Mouse (Mus musculus) cortical plate, adult 2 months (tissue): ENCODE results near the gene Gm36864. TPM values are rescaled to one million over a fixed set of nuclear protein-coding genes. Genes with fewer than 3 reads are reported as not detected.

Experiments
- H3K27ac ChIP-seq: fragments of 200-500 bp; 2 replicates; pipeline ENCODE4 v1.5.1; 2012; ENCODE audit warnings: low read length, control low read depth, inconsistent platforms; ENCODE audit not compliant: insufficient read depth
- H3K4me1 ChIP-seq: fragments of 200-500 bp; 2 replicates; pipeline ENCODE4 v1.6.1; 2011; ENCODE audit warnings: low read length; ENCODE audit not compliant: control insufficient read depth, insufficient read depth
- H3K4me3 ChIP-seq: fragments of 200-500 bp; 2 replicates; pipeline ENCODE4 v1.5.1; 2011; ENCODE audit warnings: mild to moderate bottlenecking, low read length, control low read depth; ENCODE audit not compliant: insufficient read depth
- CTCF ChIP-seq: fragments of 200-500 bp; IDR thresholded peaks from 2 replicates; pipeline ENCODE4 v1.5.1; 2011; ENCODE audit warnings: mild to moderate bottlenecking, control low read depth, low read length; ENCODE audit not compliant: insufficient read depth; ENCODE audit errors: extremely low read depth
- POLR2A ChIP-seq: fragments of 200-500 bp; IDR thresholded peaks from 2 replicates; pipeline ENCODE4 v1.6.1; 2011; ENCODE audit warnings: mild to moderate bottlenecking, low read length, control low read depth; ENCODE audit not compliant: insufficient read depth; ENCODE audit errors: extremely low read depth
- polyA plus RNA-seq: library from polyadenylated mRNA; depleted of rRNA; stranded (reverse); fragments of >200 nt; gene quantifications from 2 replicates; pipeline ENCODE4 v1.2.3, GENCODE M21; 2012

Gm36864 gene
- polyA plus RNA-seq, 1 experiment, result not detected

DNA sequence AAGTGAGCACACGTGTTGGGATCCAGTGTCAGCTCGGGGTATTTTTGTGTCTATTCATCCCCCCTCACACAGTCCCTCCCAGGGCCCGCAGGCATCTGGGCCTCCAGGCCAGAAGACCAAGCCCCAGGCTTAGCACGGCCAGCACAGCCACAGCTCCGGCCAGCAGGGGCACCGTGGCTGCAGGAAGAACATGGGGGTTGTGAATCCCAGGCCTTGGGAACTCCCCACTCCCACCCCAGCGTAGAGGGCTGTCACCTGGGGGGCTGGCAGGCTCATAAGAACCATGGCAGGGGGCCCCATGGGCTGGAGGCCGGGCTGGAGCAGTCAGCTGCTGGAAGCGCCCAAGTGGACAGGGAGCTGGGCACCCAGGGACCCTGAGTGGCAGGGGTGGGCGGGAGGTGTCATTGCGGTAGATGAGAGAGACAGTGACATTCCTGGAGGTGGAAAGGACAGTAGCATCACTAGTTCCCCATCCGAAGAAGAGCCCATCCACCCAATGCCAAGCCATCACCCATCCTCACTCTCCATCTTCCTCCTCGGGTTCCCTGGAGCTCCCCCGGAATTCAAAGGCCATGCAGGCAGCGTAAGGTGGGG, 17.1 kb downstream of the Gm36864 start:
- Histone ChIP-seq H3K4me1 (no peaks in the 10 kb centered on the region), H3K4me3 (no peak overlapping the region), H3K27ac (no peak overlapping the region)
- TF ChIP-seq CTCF, result no peak

DNA sequence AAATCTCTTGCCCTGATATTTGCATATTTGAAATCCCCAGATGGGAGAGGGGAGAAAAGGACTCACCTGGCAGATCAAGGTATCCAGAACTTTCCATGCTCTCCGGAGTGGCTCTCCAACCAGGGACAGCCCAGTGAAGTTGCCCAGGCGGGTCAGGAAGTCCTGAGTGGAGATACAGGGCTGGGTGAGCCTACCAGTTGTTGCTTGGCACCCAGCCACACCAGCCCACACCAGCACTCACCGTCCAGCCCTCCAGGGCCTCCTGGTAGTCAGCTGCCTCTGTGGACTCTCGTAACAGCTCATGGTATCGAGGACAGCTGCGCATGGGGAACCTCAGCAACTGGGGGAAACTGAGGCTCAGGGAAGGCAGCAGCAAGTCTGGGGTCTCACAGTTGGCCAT, 19.0 kb downstream of the Gm36864 start:
- Histone ChIP-seq H3K27ac (no peak overlapping the region), H3K4me1 (no peaks in the 10 kb centered on the region), H3K4me3 (no peak overlapping the region)
- no peak for TF ChIP-seq CTCF
- no peak for TF ChIP-seq POLR2A

DNA sequence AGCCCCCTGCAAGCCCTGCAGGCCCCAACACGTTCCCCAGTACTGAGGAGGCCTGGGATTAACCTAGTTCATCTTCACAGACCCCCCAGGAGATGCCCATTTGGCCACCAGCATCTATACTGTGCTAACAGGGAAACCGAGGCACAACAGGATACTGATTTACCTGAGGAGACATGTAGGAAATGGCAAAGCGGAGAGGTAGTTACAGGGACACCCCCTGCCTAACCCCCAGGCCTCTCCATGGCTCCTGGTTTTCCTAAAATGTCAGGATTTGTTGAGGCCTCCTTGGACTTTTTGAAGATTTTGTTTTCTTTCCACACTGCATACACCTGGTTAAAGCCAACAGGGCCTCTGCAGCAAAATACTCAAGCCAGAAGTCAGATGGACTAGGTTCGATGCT, 21.3 kb downstream of the Gm36864 start, which contains the start of gene Acp4:
Gene Acp4, minus strand, starts transcription at position 101 of the 400 bp plus-strand sequence.
- H3K4me3 ChIP-seq, result no peak within 1 kb of the TSS
- no peaks in the 10 kb centered on the region for H3K4me1 ChIP-seq
- TF ChIP-seq CTCF (no peak), POLR2A (no peak)
- H3K27ac ChIP-seq, result no peak within 1 kb of the TSS

DNA sequence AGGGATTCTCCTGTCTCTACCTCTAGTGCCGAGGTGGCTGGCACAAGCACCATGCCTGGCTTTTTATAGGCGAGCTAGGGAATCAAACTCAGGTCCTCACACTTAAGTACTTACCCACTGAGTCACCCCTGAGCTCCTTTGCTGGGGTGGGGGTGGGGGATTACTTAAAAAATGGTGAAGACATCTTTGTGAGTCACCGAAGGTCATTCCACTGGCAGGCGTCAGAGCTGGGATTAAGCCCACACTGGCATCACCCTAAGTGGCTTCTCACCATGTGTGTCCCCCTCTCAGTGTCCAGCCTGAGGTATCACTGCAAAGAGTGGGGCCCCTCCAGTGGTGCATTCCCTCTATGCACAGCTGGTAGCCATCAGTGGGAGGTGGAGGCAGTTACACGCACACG, 24.4 kb downstream of the Gm36864 start:
- Histone ChIP-seq H3K4me1 (no peaks in the 10 kb centered on the region), H3K27ac (no peak overlapping the region), H3K4me3 (no peak overlapping the region)
- TF ChIP-seq CTCF (no peak), POLR2A (no peak)

DNA sequence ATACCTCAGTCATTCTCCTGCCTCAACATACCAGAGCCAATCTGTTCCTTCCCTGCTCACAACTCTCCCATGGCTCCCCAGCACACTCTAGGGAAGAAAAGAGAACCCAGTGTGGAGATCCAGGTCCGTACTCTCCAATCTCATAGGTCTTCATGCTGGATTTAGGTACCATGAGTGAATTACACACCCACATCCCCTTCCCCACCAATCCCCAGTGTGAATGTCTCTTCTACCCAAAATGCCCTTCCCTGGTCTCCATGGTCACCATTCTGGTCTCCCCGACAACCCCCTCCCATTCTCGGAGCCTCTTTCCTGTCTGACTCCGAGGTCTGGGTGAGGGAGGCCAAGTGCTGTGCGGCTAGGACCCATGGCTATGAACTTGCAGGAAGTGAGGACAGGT, 25.2 kb downstream of the Gm36864 start, which contains the start of gene Gm15517:
Gene Gm15517, plus strand, starts transcription at position 301 of the 400 bp plus-strand sequence.
- Histone ChIP-seq H3K27ac (no peak within 1 kb of the TSS), H3K4me3 (no peak within 1 kb of the TSS), H3K4me1 (no peaks in the 10 kb centered on the region)
- no peak for TF ChIP-seq CTCF
- no peak for TF ChIP-seq POLR2A

DNA sequence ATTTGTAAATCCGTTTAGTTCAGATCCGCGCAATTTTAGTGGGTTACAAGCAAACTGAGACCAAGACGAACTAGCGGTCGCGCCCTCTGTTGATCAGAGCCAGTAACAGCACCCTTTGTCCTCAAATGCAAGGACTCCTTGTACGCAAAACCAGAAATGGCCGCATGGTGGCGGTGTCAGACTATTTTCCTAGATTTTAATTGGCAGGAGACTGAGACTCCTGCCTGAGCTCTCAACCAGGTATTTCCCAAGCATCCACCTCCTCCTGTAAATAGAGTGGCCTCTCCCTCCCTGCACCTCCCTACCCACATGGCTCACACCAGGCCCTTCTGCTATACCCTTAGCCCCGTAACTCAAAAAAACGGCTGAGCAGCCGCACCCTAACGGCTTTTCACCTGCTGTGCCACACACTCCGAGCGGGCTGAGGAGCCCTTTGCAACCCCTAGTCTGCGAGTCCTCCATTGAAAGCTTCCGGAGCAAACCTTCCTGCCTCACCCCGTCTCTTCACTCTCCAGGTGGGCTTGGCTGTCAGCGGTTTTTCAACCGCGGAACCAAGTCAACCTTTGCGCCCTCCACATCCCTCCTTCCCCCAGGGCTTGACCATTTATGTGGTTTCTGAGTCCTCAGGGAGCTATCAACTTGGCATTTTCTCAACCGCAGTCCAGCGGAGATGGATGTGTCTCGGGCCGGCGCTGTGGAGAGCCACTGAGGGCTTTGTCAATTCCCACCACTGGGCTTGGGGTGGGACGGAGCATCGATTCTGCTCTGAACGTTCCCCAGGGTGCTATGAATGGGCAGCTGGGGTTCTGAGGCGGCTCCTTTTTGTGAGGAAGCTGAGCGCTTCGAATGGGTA, 27.0 kb downstream of the Gm36864 start:
- H3K4me1 ChIP-seq, result no peaks in the 10 kb centered on the region
- no peak overlapping the region for H3K27ac ChIP-seq
- H3K4me3 ChIP-seq, result peak overlapping the region; percentile 20
- peak; percentile 97 for TF ChIP-seq CTCF
- no peak for TF ChIP-seq POLR2A

DNA sequence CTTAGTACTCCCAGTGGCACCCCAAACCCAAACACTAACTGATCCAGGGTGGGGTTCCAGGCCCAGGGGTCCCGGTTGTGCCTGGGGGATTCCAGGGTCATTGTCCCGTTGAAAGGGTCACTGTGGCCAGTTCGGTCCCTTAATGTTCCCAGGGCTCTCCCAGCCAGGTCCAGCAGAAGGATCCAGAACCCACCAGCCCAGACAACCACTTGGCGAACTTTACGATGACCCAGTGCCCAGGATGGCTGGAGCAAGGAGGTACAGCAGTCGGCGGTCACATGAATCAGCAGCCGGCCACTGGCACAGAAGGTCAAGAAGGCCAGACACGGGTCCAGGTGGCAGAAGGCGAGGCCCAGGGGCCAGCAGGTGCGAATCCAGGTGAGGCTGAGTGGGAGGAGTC, 32.1 kb downstream of the Gm36864 start:
- TF ChIP-seq POLR2A, result no peak
- no peak for TF ChIP-seq CTCF
- Histone ChIP-seq H3K4me3 (no peak overlapping the region), H3K4me1 (no peaks in the 10 kb centered on the region), H3K27ac (no peak overlapping the region)

DNA sequence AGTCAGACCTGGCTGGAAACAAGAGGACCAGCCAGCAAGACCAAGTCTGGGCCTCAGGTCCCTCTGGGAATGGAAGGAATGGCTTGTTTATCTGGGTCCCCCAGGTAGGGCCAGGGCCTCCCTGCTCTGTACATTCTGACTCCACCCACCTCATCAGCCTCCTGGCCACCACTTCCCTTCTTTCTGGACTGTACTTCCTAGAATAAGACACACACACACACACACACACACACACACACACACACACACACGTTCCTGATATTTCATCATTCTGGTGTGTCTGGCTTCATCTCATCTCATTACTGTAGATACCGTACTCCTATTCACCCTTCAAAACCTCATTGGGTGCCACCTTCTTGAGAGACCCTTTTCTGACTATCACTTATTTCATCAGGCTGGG, 33.4 kb downstream of the Gm36864 start:
- H3K27ac ChIP-seq, result no peak overlapping the region
- H3K4me3 ChIP-seq, result no peak overlapping the region
- no peaks in the 10 kb centered on the region for H3K4me1 ChIP-seq
- TF ChIP-seq CTCF (no peak), POLR2A (no peak)

DNA sequence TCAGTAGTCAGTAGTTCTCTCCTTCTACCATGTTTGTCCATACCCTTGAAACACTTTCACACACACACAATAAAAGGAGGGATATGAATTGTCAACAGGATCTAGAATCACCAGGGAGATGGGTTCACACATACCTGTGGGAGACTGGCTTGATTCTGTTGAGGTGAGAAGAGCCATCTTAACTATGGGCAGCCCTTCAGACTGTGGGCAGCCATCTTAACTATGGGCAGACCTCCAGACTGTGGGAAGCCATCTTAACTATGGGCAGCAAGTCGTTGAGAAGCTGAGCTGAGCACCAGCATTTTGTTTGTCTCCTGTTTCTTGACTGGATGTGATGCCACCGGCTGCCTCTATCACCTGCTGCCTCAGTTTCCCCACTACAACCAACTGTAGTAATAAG, 35.3 kb downstream of the Gm36864 start:
- H3K4me1 ChIP-seq, result no peaks in the 10 kb centered on the region
- no peak overlapping the region for H3K4me3 ChIP-seq
- no peak overlapping the region for H3K27ac ChIP-seq
- TF ChIP-seq CTCF (no peak), POLR2A (no peak)

DNA sequence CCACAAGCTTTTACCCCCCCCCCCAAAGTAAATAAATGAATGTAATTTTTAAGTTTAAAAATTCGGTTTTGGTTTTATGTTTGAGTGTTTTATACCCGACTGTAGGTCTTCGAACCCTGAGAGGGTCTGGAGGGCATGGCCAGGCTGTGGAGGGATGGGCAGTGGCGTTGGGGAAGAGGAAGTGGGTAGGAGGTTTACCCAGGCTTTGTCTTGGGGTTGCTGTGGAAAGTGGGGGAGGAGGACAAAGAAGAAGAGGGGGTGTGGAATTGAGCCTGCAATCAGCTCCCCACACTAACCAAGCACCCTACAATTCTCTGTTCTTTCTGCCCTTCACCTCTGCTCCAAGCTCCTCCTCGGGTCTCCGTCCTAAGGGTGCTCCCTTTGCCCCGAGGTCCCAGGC, 36.6 kb downstream of the Gm36864 start:
- no peak for TF ChIP-seq POLR2A
- TF ChIP-seq CTCF, result no peak
- H3K27ac ChIP-seq, result no peak overlapping the region
- no peaks in the 10 kb centered on the region for H3K4me1 ChIP-seq
- H3K4me3 ChIP-seq, result no peak overlapping the region
